Mouse (Mus musculus) intestine, embryonic 16.5 days (tissue): ENCODE data around the gene Gm20604. TPM values are rescaled to one million over a fixed set of nuclear protein-coding genes. Genes with fewer than 3 reads are reported as not detected.
A peak's percentile ranks its signal among the peaks of the same experiment; 100 is the strongest.

Experiments
- ATAC-seq: fragments of 200-750 bp; cut with Nextera tagmentation; 2 replicates; pipeline ENCODE4 v1.8.0; 2017; ENCODE audit warnings: moderate TSS enrichment, moderate library complexity
- H3K27ac ChIP-seq: fragments of 300-500 bp; sonication (generic); 2 replicates; pipeline ENCODE4 v1.5.1; 2014; ENCODE audit warnings: mild to moderate bottlenecking, low read length
- H3K27me3 ChIP-seq: fragments of 300-500 bp; sonication (generic); replicated peaks from 2 replicates; pipeline ENCODE4 v1.6.1; 2014; ENCODE audit warnings: low read length, control low read depth, mixed read lengths; ENCODE audit not compliant: control insufficient read depth, insufficient read depth
- H3K36me3 ChIP-seq: fragments of 300-500 bp; sonication (generic); 2 replicates; pipeline ENCODE4 v1.6.1; 2014; ENCODE audit warnings: low read length, control low read depth; ENCODE audit not compliant: control insufficient read depth, insufficient read depth
- H3K4me1 ChIP-seq: fragments of 300-500 bp; sonication (generic); 2 replicates; pipeline ENCODE4 v1.6.1; 2014; ENCODE audit warnings: low read length, control low read depth, mixed read lengths; ENCODE audit not compliant: control insufficient read depth, insufficient read depth
- H3K4me2 ChIP-seq: fragments of 300-500 bp; sonication (generic); 2 replicates; pipeline ENCODE4 v1.6.1; 2014; ENCODE audit warnings: low read depth, low read length, control low read depth
- H3K4me3 ChIP-seq: fragments of 300-500 bp; sonication (generic); 2 replicates; pipeline ENCODE4 v1.5.1; 2014; ENCODE audit warnings: mild to moderate bottlenecking, low read length
- H3K9ac ChIP-seq: fragments of 300-500 bp; sonication (generic); 2 replicates; pipeline ENCODE4 v1.6.1; 2014; ENCODE audit warnings: low read depth, low read length
- H3K9me3 ChIP-seq: fragments of 300-500 bp; sonication (generic); 2 replicates; pipeline ENCODE4 v1.6.1; 2016; ENCODE audit warnings: low read length, control low read depth; ENCODE audit not compliant: control insufficient read depth
- WGBS: fragments of 180-500 bp; shearing (Covaris S2); extraction: QIAGEN DNeasy Blood & Tissue Kit; methylation state at CpG from one replicate; pipeline ENCODE4 v1.1.7; 2014; 5-methylcytosine and 5-hydroxymethylcytosine counted together
- polyA plus RNA-seq: library from polyadenylated mRNA; unstranded; fragments of >200 nt; fragmentation: Nextera tagmentation; extraction: Ambion mirVana; gene quantifications from 2 replicates; pipeline ENCODE4 v1.2.1, GENCODE M21; 2015

Gene Gm20604
- polyA plus RNA-seq, 1 experiment from 2014 or later: 19.0 TPM

- ATAC-seq: no peak
- H3K4me1 ChIP-seq: peaks cover 7% of the 10 kb centered on the region
- no peak overlapping the region for H3K4me3 ChIP-seq
- H3K36me3 ChIP-seq: peaks cover 3% of the 10 kb centered on the region; the same call in 1 of the 2 replicates
- no peak overlapping the region for H3K4me2 ChIP-seq
- H3K9me3 ChIP-seq: no peaks in the 10 kb centered on the region
- no peak overlapping the region for H3K9ac ChIP-seq
- 82% methylated on average over 3 of the region's 3 CpGs for WGBS
- H3K27ac ChIP-seq: no peak overlapping the region
- no peaks in the 10 kb centered on the region for H3K27me3 ChIP-seq
Observed at GRCm38 (mm10) chr12:102748256-102748655, 10.2 kb downstream of the Gm20604 start.

DNA sequence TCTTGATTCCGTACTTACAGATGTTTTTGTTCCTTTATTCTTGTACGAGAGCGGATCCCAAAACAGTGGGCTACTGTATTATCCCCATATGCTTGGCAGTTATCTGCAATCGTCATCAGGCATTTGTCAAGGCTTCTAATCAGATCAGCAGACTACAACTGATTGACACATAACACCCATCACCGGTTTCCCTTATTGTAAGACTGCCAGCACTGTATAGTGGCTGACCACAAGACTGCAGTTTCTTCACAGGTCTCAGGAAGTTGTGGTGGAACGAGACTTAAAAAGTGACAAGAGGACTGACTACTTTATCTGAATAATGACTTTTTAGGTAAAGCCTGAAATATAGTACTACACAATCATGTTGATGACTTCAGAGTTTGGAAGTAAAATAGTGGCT is 13.6 kb downstream of the Gm20604 start:
- 58% methylated on average over 6 of the region's 6 CpGs for WGBS
- H3K36me3 ChIP-seq: peaks cover 3% of the 10 kb centered on the region; the same call in 1 of the 2 replicates
- H3K4me3 ChIP-seq: peak overlapping the region; percentile 71
- no peak overlapping the region for H3K27ac ChIP-seq
- H3K9me3 ChIP-seq: no peaks in the 10 kb centered on the region
- no peaks in the 10 kb centered on the region for H3K27me3 ChIP-seq
- ATAC-seq: no peak
- peaks cover 13% of the 10 kb centered on the region for H3K4me1 ChIP-seq
- peak overlapping the region; percentile 86; the same call in 1 of the 2 replicates for H3K9ac ChIP-seq
- peak overlapping the region; percentile 52 for H3K4me2 ChIP-seq

DNA sequence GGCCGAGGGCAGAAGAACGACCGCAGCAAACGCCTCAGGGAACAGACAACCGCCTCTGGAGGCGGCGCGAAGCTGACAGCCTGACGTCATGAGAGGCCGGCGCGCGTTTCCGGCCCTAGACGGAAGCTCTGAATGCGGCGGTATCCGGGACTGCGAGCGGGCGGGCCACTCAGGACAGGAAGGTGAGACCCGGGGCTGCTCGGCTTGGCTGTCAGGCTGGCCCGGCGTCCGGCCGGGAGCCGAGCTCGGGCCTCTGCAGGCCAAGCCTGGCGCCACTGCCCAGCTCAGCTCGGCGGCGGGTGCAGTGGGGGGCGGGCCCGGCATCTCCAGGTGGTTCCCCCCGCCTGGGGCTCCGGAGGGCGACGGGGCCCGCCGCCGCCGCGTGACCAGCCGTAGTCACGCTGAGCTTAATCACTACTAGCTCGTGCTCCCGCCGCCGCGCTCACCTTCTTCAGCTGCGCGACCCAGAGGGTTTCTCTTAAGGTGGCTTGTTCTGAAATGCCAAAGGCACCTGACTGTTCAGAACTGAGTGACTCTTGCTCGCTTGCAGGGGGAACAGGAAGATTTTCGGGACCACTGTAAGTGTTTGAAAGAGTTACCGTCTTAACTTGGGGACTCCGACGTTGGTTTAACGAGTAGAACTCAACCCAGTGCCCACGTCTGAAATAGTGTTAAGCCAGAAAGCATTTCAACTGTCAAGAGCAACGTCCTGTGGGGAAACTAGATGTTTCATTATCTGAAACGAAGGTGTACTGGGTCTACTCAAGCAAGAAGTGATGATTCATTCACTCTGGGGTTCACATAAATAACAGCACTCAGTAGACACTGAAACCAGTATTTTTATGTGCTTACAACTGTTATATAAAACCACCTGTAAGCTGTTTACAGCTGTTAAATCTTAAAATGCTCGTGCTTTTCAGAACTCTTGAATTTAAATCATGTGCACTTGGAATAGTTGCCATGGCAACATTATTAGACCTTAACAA is 14.6 kb downstream of the Gm20604 start, which contains the start of the genes Moap1 and Tmem251:
Gene Moap1 (minus strand): TSS at position 73 of the 986 bp plus-strand sequence.
Gene Tmem251 (plus strand): TSS at position 174 of the 986 bp plus-strand sequence.
- Histone ChIP-seq H3K4me1 (peaks cover 13% of the 10 kb centered on the region), H3K27ac (peak within 1 kb of the TSS; percentile 94), H3K4me2 (peak within 1 kb of the TSS; percentile 78), H3K36me3 (peaks cover 3% of the 10 kb centered on the region; the same call in 1 of the 2 replicates), H3K9ac (peak within 1 kb of the TSS; percentile 86), H3K4me3 (peak within 1 kb of the TSS; percentile 71), H3K27me3 (no peaks in the 10 kb centered on the region), H3K9me3 (no peaks in the 10 kb centered on the region)
- peak; percentile 99 for ATAC-seq
- WGBS: under 1% methylated on average over 63 of the region's 63 CpGs

DNA sequence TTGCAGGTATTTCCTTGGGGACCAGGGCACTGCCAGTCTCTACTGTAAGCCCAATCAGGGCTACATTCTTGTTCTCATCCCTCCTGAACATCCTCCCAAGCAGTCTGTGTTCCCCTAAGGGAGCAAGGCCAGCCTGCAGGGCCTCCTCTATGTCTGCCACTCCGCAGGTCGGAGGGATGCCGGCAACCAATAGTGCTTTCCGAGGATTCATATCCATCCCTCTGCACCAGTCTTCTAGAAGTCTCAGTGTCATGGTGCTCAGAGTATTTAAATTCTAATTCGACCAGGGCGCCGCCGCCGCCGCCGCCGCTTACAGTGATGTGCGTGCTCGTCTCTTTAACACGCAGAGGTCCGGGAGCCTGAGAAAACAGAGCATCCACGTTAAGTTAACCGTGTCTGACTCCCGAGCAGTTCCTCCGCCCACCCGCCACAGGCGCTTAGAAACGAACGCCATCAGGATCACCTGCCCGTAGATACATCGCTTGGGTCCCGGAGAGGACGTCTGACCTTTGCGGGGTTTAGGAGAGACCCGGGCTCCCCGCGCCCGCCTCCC is 15.4 kb downstream of the Gm20604 start:
- Histone ChIP-seq H3K36me3 (peaks cover 3% of the 10 kb centered on the region; the same call in 1 of the 2 replicates), H3K9me3 (no peaks in the 10 kb centered on the region), H3K27ac (peak overlapping the region; percentile 94), H3K4me2 (peak overlapping the region; percentile 78), H3K9ac (peak overlapping the region; percentile 86), H3K27me3 (no peaks in the 10 kb centered on the region), H3K4me1 (peaks cover 13% of the 10 kb centered on the region), H3K4me3 (peak overlapping the region; percentile 71)
- peak; percentile 61 for ATAC-seq
- WGBS: under 1% methylated on average over 33 of the region's 33 CpGs

- Histone ChIP-seq H3K4me1 (peaks cover 13% of the 10 kb centered on the region), H3K27ac (no peak overlapping the region), H3K27me3 (no peaks in the 10 kb centered on the region), H3K9ac (no peak overlapping the region), H3K36me3 (peaks cover 3% of the 10 kb centered on the region; the same call in 1 of the 2 replicates), H3K4me3 (no peak overlapping the region), H3K9me3 (no peaks in the 10 kb centered on the region), H3K4me2 (no peak overlapping the region)
- ATAC-seq: no peak
- 79% methylated on average over 7 of the region's 7 CpGs for WGBS
Observed at GRCm38 (mm10) chr12:102742056-102742455, 16.4 kb downstream of the Gm20604 start.

DNA sequence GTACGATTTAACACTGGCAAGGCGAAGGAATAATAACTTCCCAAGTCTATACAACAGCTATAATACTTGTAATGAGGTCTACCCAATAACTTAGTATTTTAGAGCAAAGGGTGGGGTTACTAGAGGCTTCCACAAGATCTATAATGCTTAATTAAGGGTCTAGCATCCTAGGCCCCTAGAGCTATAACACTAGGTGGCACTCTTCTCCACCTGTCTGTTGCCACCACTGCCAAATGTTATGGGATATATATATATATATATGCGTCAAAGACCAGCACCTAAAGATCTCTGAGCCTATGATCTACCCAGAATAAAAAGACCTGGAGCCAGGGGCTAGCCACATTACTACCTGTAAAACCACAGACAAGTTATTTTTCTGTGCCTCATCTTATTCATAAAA is 18.2 kb downstream of the Gm20604 start:
- Histone ChIP-seq H3K4me1 (peaks cover 13% of the 10 kb centered on the region), H3K4me2 (no peak overlapping the region), H3K36me3 (no peaks in the 10 kb centered on the region), H3K9me3 (no peaks in the 10 kb centered on the region), H3K4me3 (no peak overlapping the region), H3K9ac (no peak overlapping the region), H3K27ac (no peak overlapping the region), H3K27me3 (no peaks in the 10 kb centered on the region)
- ATAC-seq: no peak
- 75% methylated on average over 3 of the region's 3 CpGs for WGBS

DNA sequence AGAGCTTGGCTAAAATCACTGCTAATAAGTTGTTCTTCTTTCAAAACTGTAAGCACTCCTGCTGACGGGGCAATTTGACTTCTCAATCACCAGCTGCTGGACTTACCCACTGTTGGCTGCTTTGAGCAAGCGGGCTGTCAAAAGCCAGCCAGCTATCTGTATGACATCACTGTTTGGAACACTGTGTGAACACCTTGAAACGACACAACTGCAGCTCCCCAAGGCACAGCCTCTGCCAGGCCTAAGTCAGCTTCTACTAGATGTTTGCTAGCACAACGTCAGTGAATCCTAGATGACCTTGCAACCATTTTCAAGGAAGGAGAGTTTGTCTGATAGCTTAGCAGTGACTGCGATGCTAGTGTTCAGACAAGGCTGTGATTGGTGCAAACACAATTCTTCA is 19.4 kb downstream of the Gm20604 start:
- Histone ChIP-seq H3K9ac (no peak overlapping the region), H3K27me3 (no peaks in the 10 kb centered on the region), H3K4me3 (no peak overlapping the region), H3K27ac (no peak overlapping the region), H3K4me1 (peaks cover 6% of the 10 kb centered on the region), H3K4me2 (no peak overlapping the region), H3K36me3 (no peaks in the 10 kb centered on the region), H3K9me3 (no peaks in the 10 kb centered on the region)
- 65% methylated on average over 5 of the region's 5 CpGs for WGBS
- no peak for ATAC-seq

DNA sequence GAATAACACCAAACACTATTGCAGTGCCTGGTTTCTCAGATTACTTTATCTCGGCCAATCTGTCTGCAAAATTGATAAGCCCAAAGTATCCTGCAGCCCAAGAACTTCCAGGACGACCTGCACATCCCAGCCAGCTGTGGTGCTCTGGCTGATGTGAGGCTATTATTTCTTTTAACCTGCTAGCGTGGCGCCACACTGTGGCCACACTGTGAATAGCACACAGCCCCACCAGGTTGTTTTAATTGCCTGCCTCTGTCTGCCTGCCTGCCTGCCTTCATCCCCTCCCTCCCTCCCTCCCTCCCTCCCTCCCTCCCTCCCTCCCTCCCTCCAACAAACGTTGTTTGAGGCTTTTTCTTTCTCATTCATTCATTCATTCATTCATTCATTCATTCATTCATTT is 25.1 kb downstream of the Gm20604 start:
- Histone ChIP-seq H3K4me1 (peaks cover 25% of the 10 kb centered on the region), H3K9me3 (no peaks in the 10 kb centered on the region), H3K9ac (no peak overlapping the region), H3K27me3 (no peaks in the 10 kb centered on the region), H3K27ac (no peak overlapping the region), H3K36me3 (no peaks in the 10 kb centered on the region), H3K4me2 (no peak overlapping the region), H3K4me3 (no peak overlapping the region)
- WGBS: 6% methylated on average over 5 of the region's 5 CpGs
- ATAC-seq: no peak
